Mouse (Mus musculus): ENCODE results near the gene Tmem190. TPM values are rescaled to one million over a fixed set of nuclear protein-coding genes. Genes with fewer than 3 reads are reported as not detected.
A peak's percentile ranks its signal among the peaks of the same experiment; 100 is the strongest.

Gene Tmem190
- polyA plus RNA-seq (2014; fragmentation: Nextera tagmentation; extraction: Ambion mirVana) = not detected in 2 replicates

DNA sequence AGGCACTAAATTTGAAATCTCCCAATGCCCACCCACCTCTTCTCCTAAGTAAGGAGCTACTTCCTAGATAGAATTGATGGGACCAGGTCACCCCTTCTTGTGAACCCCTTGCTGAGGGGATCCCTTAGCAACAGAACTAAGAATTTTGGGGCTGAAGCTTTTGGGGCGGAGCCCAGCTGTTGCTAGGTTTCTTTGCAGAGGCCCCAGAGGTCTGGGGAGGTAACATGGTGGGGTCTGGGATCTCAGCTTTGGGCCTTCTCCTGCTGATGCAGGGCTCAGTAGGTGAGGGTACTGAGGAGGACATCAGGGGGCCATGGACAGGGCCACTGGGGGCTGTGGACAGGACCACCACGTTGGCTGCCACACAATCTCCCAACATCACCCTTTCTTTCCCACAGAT is at the start of gene Tmem190, which contains the start of gene Il11:
Gene Tmem190 (plus strand): TSS at position 179 of the 400 bp plus-strand sequence.
Gene Il11 (minus strand): TSS at position 101 of the 400 bp plus-strand sequence.
- H3K27ac ChIP-seq = no peak within 1 kb of the TSS
- no peak within 1 kb of the TSS for H3K4me3 ChIP-seq (replicated peaks; ENCODE audit: low read length)
- H3K36me3 ChIP-seq (replicated peaks; ENCODE audit: control insufficient read depth, insufficient read depth) = no peaks in the 10 kb centered on the region
- H3K4me1 ChIP-seq (replicated peaks; ENCODE audit: control insufficient read depth, insufficient read depth, low read length) = 0 out of 2 replicates have a peak, but pooled peaks cover 2% of the 10 kb centered on the region
- no peak within 1 kb of the TSS for H3K9ac ChIP-seq
- no peaks in the 10 kb centered on the region for H3K9me3 ChIP-seq (ENCODE audit: control insufficient read depth, low read length)
- ATAC-seq (ENCODE audit: low FRiP score) = no peak
- DNase-seq (ENCODE audit: low spot score) = no peak
- WGBS = 68% methylated on average over 2 of the region's 2 CpGs
- H3K27me3 ChIP-seq (ENCODE audit: control insufficient read depth, insufficient read depth, low read length) = peaks cover 18% of the 10 kb centered on the region
- H3K4me2 ChIP-seq (replicated peaks) = no peak within 1 kb of the TSS

- H3K27ac ChIP-seq = no peak overlapping the region
- H3K36me3 ChIP-seq (replicated peaks; ENCODE audit: control insufficient read depth, insufficient read depth) = no peaks in the 10 kb centered on the region
- no peak overlapping the region for H3K9ac ChIP-seq
- no peak overlapping the region for H3K4me2 ChIP-seq (replicated peaks)
- no peak for ATAC-seq (ENCODE audit: low FRiP score)
- H3K9me3 ChIP-seq (ENCODE audit: control insufficient read depth, low read length) = no peaks in the 10 kb centered on the region
- no peaks in the 10 kb centered on the region for H3K27me3 ChIP-seq (ENCODE audit: control insufficient read depth, insufficient read depth, low read length)
- 74% methylated on average over 6 of the region's 6 CpGs for WGBS
- no peak for DNase-seq (ENCODE audit: low spot score)
- no peak overlapping the region for H3K4me3 ChIP-seq (replicated peaks; ENCODE audit: low read length)
- H3K4me1 ChIP-seq (replicated peaks; ENCODE audit: control insufficient read depth, insufficient read depth, low read length) = no peaks in the 10 kb centered on the region
These were observed 49.8 kb upstream of the Tmem190 start for GRCm38 (mm10) chr7:4732968-4733392.

- Histone ChIP-seq H3K9ac (no peak overlapping the region; the same call in 1 of the 2 replicates), H3K4me3 (replicated peaks; ENCODE audit: low read length) (peak overlapping the region; percentile 22), H3K27ac (peak overlapping the region; percentile 68), H3K36me3 (replicated peaks; ENCODE audit: control insufficient read depth, insufficient read depth) (0 out of 2 replicates have a peak, but pooled peaks cover 6% of the 10 kb centered on the region), H3K4me1 (replicated peaks; ENCODE audit: control insufficient read depth, insufficient read depth, low read length) (peaks cover 29% of the 10 kb centered on the region), H3K4me2 (replicated peaks) (peak overlapping the region; percentile 54), H3K27me3 (ENCODE audit: control insufficient read depth, insufficient read depth, low read length) (no peaks in the 10 kb centered on the region), H3K9me3 (ENCODE audit: control insufficient read depth, low read length) (no peaks in the 10 kb centered on the region)
- no peak for ATAC-seq (ENCODE audit: low FRiP score)
- 37% methylated on average over 10 of the region's 10 CpGs for WGBS
- DNase-seq (ENCODE audit: low spot score) = no peak
These were observed 43.6 kb upstream of the Tmem190 start for GRCm38 (mm10) chr7:4739041-4739543.

GRCm38 (mm10) chr7:4739544-4740275 is 43.0 kb upstream of the Tmem190 start, which contains the start of gene Kmt5c:
Kmt5c (plus strand) TSS chr7:4740115.
- DNase-seq (ENCODE audit: low spot score) = peak; percentile 98
- ATAC-seq (ENCODE audit: low FRiP score) = peak; percentile 97
- Histone ChIP-seq H3K4me3 (replicated peaks; ENCODE audit: low read length) (peak within 1 kb of the TSS; percentile 71), H3K4me2 (replicated peaks) (peak within 1 kb of the TSS; percentile 72), H3K4me1 (replicated peaks; ENCODE audit: control insufficient read depth, insufficient read depth, low read length) (peaks cover 29% of the 10 kb centered on the region), H3K9me3 (ENCODE audit: control insufficient read depth, low read length) (no peaks in the 10 kb centered on the region), H3K9ac (peak within 1 kb of the TSS; percentile 88), H3K36me3 (replicated peaks; ENCODE audit: control insufficient read depth, insufficient read depth) (peaks cover 12% of the 10 kb centered on the region; the same call in 1 of the 2 replicates), H3K27ac (peak within 1 kb of the TSS; percentile 94), H3K27me3 (ENCODE audit: control insufficient read depth, insufficient read depth, low read length) (no peaks in the 10 kb centered on the region)
- WGBS = under 1% methylated on average over 37 of the region's 44 CpGs

DNA sequence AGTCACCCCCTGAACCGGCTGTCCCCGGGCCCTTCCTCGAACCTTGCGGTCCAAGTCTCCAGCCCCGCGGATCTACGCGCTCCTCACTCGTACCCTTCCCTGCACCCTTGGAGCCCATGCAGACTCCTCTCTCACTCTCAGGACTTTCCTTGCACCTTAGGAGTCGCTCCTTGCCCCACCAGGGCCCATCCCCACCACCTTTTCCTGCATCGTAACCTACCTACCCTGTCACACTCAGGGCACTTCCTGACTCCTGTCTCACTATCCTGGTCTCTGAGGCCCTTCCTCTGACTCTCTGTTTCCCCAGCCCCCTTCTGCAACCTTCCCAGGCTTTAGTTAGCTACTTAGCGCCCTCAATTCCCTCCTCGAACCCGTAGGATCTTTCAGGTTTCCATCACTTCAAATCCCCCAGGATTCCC is 42.4 kb upstream of the Tmem190 start:
- no peak for DNase-seq (ENCODE audit: low spot score)
- Histone ChIP-seq H3K9ac (peak overlapping the region; percentile 88), H3K27ac (peak overlapping the region; percentile 94), H3K27me3 (ENCODE audit: control insufficient read depth, insufficient read depth, low read length) (no peaks in the 10 kb centered on the region), H3K4me1 (replicated peaks; ENCODE audit: control insufficient read depth, insufficient read depth, low read length) (peaks cover 29% of the 10 kb centered on the region), H3K36me3 (replicated peaks; ENCODE audit: control insufficient read depth, insufficient read depth) (peaks cover 15% of the 10 kb centered on the region; the same call in 1 of the 2 replicates), H3K4me2 (replicated peaks) (peak overlapping the region; percentile 72), H3K9me3 (ENCODE audit: control insufficient read depth, low read length) (no peaks in the 10 kb centered on the region), H3K4me3 (replicated peaks; ENCODE audit: low read length) (peak overlapping the region; percentile 71)
- under 1% methylated on average over 13 of the region's 14 CpGs for WGBS
- no peak; the same call in 1 of the 2 replicates for ATAC-seq (ENCODE audit: low FRiP score)

GRCm38 (mm10) chr7:4741151-4741550 is 41.6 kb upstream of the Tmem190 start:
- ATAC-seq (ENCODE audit: low FRiP score) (no peak), DNase-seq (ENCODE audit: low spot score) (no peak)
- H3K9me3 ChIP-seq (ENCODE audit: control insufficient read depth, low read length) = no peaks in the 10 kb centered on the region
- H3K27me3 ChIP-seq (ENCODE audit: control insufficient read depth, insufficient read depth, low read length) = no peaks in the 10 kb centered on the region
- peak overlapping the region; percentile 72 for H3K4me2 ChIP-seq (replicated peaks)
- peaks cover 23% of the 10 kb centered on the region for H3K36me3 ChIP-seq (replicated peaks; ENCODE audit: control insufficient read depth, insufficient read depth)
- 3% methylated on average over 4 of the region's 4 CpGs for WGBS
- H3K27ac ChIP-seq = peak overlapping the region; percentile 94
- H3K4me3 ChIP-seq (replicated peaks; ENCODE audit: low read length) = peak overlapping the region; percentile 71
- H3K4me1 ChIP-seq (replicated peaks; ENCODE audit: control insufficient read depth, insufficient read depth, low read length) = peaks cover 29% of the 10 kb centered on the region
- peak overlapping the region; percentile 88 for H3K9ac ChIP-seq

- Histone ChIP-seq H3K27ac (peak overlapping the region; percentile 94), H3K4me2 (replicated peaks) (peak overlapping the region; percentile 72), H3K36me3 (replicated peaks; ENCODE audit: control insufficient read depth, insufficient read depth) (peaks cover 31% of the 10 kb centered on the region), H3K9ac (peak overlapping the region; percentile 88), H3K4me3 (replicated peaks; ENCODE audit: low read length) (peak overlapping the region; percentile 71), H3K27me3 (ENCODE audit: control insufficient read depth, insufficient read depth, low read length) (no peaks in the 10 kb centered on the region), H3K9me3 (ENCODE audit: control insufficient read depth, low read length) (no peaks in the 10 kb centered on the region), H3K4me1 (replicated peaks; ENCODE audit: control insufficient read depth, insufficient read depth, low read length) (peaks cover 29% of the 10 kb centered on the region)
- 81% methylated on average over 21 of the region's 21 CpGs for WGBS
- ATAC-seq (ENCODE audit: low FRiP score) (no peak), DNase-seq (ENCODE audit: low spot score) (no peak)
These were observed 40.9 kb upstream of the Tmem190 start for GRCm38 (mm10) chr7:4741672-4742481.

DNA sequence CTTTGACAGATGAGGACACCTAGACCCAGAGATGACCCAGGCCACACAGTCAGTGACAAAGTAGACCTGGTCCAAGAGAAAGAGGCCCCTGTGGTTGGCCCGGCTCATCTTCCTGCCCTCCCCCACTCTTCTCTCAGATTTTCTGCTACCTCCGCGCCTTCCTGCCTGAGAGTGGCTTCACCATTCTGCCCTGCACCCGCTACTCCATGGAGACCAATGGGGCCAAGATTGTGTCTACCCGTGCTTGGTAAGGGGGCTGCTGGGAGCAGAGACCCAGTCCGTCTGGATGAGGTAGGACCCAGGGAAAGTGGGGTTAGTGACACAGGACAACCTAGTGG is 40.3 kb upstream of the Tmem190 start:
- ATAC-seq (ENCODE audit: low FRiP score) (no peak), DNase-seq (ENCODE audit: low spot score) (no peak)
- H3K4me1 ChIP-seq (replicated peaks; ENCODE audit: control insufficient read depth, insufficient read depth, low read length) = peaks cover 29% of the 10 kb centered on the region
- H3K27ac ChIP-seq = no peak overlapping the region
- H3K4me3 ChIP-seq (replicated peaks; ENCODE audit: low read length) = no peak overlapping the region
- H3K27me3 ChIP-seq (ENCODE audit: control insufficient read depth, insufficient read depth, low read length) = no peaks in the 10 kb centered on the region
- 83% methylated on average over 6 of the region's 6 CpGs for WGBS
- peak overlapping the region; percentile 4; the same call in 1 of the 2 replicates for H3K4me2 ChIP-seq (replicated peaks)
- peaks cover 36% of the 10 kb centered on the region for H3K36me3 ChIP-seq (replicated peaks; ENCODE audit: control insufficient read depth, insufficient read depth)
- H3K9ac ChIP-seq = 0 out of 2 replicates have a peak overlapping the region, but pooled peaks have one; percentile 88
- H3K9me3 ChIP-seq (ENCODE audit: control insufficient read depth, low read length) = no peaks in the 10 kb centered on the region

DNA sequence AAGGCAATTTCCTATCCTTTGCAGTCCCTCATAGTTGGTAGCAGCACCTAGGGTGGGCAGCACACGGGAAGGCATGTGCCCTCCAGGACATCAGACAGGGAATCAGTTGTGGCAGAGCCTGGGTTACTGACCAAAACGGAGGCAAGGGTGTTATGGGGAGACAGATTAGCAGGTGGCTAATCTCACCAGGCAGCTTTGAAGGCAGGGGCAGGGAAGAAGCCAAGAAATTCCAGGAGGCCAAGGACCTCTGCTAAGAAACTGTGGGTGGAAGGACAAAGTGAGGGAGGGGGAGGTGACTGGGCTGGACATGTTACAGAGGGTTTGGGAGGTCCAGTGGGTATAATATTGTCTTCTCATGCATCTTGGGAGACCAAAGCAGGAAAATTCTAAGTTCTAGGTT is 39.4 kb upstream of the Tmem190 start:
- H3K9ac ChIP-seq = no peak overlapping the region
- ATAC-seq (ENCODE audit: low FRiP score) (no peak), DNase-seq (ENCODE audit: low spot score) (no peak)
- H3K36me3 ChIP-seq (replicated peaks; ENCODE audit: control insufficient read depth, insufficient read depth) = peaks cover 36% of the 10 kb centered on the region
- WGBS = 73% methylated on average over 2 of the region's 2 CpGs
- no peak overlapping the region for H3K4me2 ChIP-seq (replicated peaks)
- no peaks in the 10 kb centered on the region for H3K27me3 ChIP-seq (ENCODE audit: control insufficient read depth, insufficient read depth, low read length)
- no peak overlapping the region for H3K4me3 ChIP-seq (replicated peaks; ENCODE audit: low read length)
- peaks cover 28% of the 10 kb centered on the region for H3K4me1 ChIP-seq (replicated peaks; ENCODE audit: control insufficient read depth, insufficient read depth, low read length)
- no peaks in the 10 kb centered on the region for H3K9me3 ChIP-seq (ENCODE audit: control insufficient read depth, low read length)
- H3K27ac ChIP-seq = no peak overlapping the region
